Mouse (Mus musculus): Measurements from ENCODE around the gene Olfr643.

DNA sequence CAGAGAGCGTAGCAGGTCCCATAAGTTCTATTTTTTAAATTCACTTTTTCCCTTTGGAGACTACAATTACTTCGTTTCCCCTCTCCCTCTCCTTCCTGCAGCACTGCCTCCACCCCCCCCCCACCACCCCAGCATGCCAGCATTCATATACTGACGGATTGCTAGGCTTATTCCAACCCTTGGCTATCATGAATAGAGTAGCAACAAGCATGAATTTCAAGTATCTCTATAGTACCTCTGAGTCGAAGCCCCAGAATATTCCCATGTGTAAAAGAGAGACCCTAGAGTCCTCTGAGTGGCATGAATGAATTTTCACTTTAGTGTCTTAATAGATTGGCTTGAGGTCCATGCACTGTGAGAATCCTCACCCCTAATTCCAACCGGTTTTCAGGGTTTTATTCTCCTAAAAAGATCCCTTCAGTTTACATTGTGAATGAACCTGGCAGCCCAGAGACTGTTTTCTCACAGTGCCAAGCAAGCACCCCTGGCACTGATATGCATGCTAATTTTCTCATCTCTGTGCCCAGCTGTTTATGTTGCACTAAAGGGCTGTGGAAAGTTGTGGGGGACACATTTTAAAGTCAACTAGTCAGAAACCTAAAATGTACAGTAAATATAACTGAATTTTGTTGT, 41.3 kb upstream of the Olfr643 start:
- TF ChIP-seq POLR2A (IDR thresholded peaks at IDR 0.05; ENCODE audit: low read depth, low read length), result no peak
- TF ChIP-seq CTCF (IDR thresholded peaks at IDR 0.05; ENCODE audit: borderline replicate concordance, insufficient read depth, low read length), result no peak

All from embryonic fibroblast, embryonic 13.5 days (primary cell).